Mouse (Mus musculus) erythroblast, adult 5-6 weeks (primary cell): ENCODE results near the gene Klf17. TPM values are rescaled to one million over a fixed set of nuclear protein-coding genes. Genes with fewer than 3 reads are reported as not detected.
"Not testable (repeated sequence)": the region's sequence is repeated elsewhere in the genome, so short reads cannot be mapped to it uniquely, and the experiment has no call there.

Experiments used
- ATAC-seq: replicated peaks from 2 replicates; pipeline ENCODE4 v1.8.0; 2016; ENCODE audit warnings: moderate number of reproducible peaks, mild to moderate bottlenecking, moderate TSS enrichment, inconsistent platforms; ENCODE audit not compliant: poor library complexity, low FRiP score, severe bottlenecking
- total RNA-seq, 2 experiments: library from RNA; stranded (forward) in 1 of 2; stranded (reverse) in 1 of 2; fragments of 150-400 nt in 1 of 2; fragments of 200-764, 138-1000 nt in 1 of 2; gene quantifications; 2 replicates each; pipeline versions ENCODE4 v1.2.3 to v1.2.4; 2015 to 2017; ENCODE audit warnings: low replicate concordance in 2 of 2

Gene Klf17
- not detected in 2 replicates for total RNA-seq (2015; ENCODE audit: low replicate concordance)
- total RNA-seq (2017; ENCODE audit: low replicate concordance), result 0.51 TPM in 1 of 2 replicates, not detected in the other

DNA sequence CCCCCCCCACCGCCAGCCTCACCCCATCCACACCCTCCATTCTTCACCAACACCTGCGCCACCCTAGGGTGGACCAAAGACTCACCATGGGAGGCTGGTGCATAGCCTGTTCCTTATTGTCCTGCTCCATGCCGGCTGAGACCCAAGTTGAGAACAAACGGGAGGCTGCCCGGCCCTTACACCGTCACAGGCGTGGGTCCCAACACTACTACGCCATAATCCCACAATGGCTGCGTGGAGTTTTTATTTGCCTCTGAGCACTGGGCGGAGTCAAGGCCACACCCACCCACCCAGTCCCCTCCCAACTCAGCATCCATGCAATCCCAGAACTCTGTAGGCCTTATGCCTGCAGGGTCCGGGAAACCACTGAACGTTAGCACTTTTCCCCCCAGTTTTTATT is at the start of gene Klf17:
TSS of gene Klf17 (minus strand) at position 233 of the 400 bp plus-strand sequence.
- no peak for ATAC-seq

DNA sequence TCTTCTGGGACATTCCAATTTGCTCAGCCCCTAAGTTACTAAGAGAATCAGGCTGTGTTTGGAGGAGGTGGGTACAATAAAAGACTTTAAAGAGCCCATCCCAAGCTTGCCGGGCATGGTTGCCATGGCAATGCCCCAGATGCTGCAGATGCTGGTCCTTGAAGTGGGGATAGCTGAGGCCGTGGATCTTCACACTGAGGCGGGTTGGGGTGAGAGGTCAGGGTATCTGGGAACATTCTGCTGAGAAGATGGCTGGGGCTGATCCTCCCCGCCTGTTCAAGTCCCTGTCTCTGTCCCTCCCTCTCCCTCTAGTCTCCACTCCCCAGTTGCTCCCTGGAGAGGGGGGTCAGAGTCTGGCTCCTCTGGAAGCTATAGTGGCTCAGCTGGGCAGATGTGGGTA is 48.9 kb upstream of the Klf17 start:
- ATAC-seq, result no peak

DNA sequence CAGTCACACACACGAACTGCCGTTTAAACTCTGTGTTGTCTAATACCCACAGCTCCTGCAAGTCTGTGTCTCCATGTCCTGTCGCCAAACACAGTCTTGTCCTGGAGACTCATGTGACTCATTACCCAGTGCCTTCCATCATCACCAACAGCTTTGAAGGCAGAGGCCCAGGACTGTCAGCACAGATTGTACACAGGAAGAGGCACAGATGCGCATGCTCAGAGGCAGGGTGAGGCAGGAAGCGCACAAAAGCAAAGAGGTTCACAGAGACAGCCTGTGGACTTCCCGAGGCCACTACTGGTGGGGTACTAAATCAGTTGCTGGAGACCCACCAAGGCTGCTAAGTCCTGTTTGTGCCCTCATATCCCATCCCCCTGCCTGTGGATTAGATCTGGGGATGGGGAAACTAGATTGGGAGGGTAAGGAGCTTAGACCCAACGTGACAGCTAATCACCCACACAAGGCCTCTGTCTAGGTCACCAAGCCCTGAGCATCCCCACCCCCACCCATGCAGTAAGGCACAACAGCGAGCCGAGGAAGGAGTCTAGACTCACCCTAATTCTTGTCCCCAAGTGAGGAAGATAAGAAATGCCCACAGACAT is 48.2 kb upstream of the Klf17 start:
- ATAC-seq, result no peak

DNA sequence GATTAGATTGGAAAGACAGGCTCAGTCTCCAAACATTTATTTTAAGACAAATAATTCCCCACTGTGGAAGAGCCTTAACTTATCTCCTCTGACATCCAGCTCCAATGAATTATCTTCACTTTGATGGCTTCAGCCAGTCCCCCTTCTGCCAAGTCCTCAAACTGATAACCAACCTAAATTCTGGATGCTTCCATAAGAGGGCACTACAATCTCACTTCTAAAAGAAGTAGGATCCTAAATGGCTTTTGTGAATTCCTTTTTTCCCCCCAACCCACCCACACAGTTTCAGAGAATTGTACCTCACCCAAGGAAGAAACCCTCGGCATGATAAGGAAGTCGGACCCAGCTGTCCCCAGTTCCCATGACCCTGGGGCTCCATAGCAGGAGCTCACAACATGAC is 45.5 kb upstream of the Klf17 start:
- no peak for ATAC-seq

DNA sequence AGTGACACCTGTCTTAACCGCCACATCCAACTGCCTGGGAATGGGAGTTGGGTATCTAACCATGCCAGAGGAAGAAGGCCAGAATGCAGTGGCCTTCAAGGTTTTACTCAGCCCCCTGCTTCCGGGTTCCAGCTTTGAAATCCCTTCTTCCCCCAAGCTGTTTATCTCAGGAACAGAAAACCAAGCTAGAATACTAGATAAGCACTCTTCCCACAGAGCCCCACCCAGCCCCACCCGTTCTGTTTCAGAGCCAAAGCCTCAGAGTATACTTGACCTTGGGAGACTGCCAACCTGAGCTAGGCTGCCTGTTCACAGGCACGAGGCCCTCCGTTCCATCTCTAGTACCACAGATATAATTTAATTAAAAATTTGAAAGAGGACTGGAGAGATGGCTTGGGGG is 41.5 kb upstream of the Klf17 start:
- ATAC-seq, result peak; percentile 77

DNA sequence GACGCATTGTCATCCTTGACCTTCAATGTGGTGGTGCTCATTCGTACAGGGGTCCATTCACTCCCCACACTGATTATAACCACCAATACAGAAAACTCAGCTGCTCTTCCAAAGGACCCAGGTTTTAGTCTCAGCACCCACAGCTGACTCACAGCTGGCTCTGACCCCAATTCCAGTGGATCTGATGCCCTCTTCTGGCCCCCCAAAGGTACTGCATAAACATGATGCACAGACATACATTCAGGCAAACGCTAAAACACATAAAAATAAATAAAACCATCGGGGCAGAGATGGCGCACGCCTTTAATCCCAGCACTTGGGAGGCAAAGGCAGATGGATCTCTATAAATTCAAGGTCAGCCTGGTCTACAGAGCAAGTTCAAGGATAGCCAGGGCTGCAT is 34.5 kb upstream of the Klf17 start:
- peak; percentile 69 for ATAC-seq

DNA sequence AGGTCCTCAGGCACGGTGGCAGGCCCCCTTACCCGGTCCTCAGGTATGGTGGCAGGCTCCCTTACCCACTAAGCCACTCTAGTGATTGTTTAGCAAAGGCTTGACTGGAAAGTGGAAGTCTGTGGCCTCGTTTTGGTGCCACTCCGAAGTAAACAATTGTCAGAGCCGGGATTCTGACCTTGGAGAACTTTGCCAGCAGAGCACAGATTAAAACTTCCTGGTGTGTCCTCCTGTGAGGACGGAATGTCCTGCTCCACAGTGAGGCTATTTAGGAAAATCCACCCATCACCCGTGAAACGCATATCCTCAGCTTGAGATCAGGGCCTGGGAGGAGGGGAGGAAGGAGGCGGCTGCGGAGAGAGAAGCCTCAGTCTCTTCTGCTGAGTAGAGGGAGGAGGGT is 22.9 kb upstream of the Klf17 start:
- no peak for ATAC-seq

DNA sequence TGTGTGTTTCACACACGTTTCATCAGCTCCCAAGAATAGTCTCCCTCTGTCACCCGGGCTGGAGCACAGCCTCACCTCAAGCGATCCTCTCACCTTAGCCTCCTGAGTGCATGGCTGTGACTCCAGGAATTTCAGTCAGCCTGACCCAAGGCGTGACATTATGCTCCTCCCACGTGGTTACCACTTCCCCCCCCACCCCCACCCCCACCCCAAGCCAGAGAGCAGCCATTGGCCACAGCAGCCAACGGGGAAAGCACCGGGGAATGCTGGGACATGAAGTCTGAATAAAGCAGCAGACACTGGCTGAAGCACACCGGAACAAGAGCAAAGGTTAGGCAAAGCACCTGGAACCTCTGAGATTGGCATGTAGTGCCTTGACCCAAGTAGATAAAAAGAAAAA is 21.5 kb upstream of the Klf17 start:
- ATAC-seq, result no peak

DNA sequence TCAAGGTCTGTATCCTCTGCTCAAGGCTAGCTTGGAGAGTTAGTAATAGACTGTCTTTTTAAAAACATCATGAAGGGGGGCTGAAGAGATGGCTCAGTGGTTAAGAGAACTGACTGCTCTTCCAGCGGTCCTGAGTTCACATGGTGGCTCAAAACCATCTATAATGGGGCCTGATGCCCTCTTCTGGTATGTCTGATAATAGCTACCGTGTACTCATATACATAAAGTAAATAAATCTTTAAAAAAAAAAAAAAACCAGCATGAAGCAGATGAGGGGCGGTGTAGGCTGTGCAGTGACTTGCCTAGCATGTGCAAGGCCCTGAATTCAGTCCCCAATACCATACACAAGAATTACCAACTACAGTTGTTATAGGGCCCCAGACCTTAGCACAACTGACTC is 17.5 kb upstream of the Klf17 start:
- no peak for ATAC-seq

DNA sequence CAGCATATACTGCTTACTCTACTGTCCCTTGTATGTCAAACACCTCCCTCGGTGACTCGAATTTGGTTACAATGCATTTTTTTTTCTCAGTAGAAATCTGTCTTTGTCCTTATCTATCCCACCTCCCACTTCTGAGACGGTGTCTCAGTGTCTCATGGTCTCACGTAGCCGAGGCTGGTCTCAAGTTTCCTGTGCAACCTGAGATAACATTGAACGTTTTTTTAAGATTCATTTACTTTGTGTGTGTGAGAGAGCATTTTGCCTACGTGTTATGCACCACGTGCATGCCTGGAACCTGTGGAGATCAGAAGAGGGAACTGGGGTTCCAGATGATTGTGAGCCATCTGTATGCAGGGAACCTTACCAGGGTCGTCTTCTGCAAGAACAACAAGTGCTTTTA is 7.5 kb upstream of the Klf17 start:
- no peak for ATAC-seq

DNA sequence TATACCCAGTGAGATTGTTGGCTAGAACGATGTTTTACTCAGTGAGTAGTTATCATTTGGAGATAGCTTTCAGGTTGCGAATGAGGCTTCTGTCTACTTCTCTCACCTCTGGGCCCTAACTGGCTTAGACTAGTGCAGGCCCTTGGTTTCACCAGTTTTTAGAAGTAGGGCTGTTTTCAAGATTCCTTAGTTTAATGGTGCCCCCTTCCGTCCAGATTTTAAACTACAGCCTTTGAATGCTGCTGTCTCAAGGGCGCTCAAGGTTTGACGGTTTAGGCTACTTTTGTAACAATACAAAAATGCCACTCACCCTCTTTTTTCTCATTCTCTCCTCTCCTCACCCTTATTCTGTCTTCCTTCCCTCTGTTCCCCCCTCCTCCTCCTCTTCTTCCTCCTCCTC is 5.5 kb upstream of the Klf17 start:
- ATAC-seq, result peak; percentile 77

DNA sequence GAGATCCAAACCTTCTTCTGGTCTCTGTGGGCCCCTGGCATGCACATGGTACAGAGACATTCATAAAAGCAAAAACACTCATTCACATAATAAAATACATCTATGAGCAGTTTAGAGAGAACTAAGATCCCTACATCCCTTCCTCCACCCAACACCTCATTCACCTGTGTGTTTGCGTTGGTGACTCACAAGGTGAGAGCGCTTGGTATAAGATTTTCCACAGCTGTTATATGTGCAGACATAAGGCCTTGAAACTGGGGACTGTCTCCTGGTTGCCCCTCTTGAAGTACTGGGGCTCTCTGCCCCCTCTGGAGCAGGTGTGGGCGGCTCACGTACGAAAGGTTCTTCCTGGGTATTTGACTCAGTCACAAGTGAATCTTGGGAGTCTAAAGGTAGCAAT is 5.3 kb downstream of the Klf17 start:
- ATAC-seq, result no peak

DNA sequence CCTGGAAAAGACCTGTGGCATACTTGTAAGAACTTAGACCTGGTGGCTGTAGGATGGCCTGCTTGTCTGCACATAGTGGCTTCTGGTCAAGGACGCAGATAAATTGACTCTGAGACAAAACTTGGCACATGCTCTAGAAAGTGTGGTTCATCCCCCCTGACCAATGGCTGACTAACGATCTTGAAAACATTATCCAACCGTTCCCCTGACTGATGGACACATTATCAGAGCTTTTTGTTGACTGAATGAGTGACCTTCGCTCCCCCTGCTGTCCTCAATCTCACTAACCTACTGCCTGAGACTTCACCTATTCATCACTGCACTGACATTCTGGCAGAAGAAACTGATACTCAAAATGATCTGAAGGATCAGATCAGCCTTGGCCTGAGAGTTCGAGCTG is 13.0 kb downstream of the Klf17 start:
- ATAC-seq, result not testable (repeated sequence)

DNA sequence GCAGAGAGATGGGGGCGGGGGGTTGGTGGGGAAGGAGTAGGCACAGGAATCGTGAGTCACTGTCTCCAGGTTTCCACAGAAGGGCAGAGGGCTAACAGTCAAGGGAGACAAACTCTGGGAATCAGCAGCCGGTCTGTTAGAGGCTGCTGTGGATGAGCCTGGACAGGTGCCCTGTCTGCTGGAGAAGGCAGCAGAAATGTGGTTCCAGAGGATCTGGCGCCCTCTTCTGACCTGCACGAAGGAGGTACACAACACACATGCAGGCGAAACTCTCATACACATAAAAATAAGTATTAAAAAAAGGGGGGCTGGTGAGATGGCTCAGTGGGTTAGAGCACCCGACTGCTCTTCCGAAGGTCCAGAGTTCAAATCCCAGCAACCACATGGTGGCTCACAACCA is 27.9 kb downstream of the Klf17 start:
- ATAC-seq, result no peak

DNA sequence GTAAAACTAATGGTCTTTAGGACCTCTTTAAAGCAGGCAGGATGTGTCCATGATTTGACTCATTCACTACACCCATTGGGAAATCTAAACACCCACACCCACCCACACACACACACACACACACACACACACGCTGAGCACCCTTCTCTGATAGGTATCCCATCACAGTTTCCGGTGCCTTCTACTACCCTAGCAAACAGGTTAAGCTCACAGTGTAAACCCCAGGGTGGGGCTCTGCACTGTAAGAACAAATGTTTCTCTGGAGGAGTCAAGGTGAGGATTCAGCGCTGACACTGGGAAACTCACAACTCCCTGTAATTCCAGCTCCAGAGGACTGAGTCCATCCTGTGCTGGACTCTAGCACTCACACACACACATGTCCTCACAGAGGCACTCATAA is 33.5 kb downstream of the Klf17 start:
- no peak for ATAC-seq

DNA sequence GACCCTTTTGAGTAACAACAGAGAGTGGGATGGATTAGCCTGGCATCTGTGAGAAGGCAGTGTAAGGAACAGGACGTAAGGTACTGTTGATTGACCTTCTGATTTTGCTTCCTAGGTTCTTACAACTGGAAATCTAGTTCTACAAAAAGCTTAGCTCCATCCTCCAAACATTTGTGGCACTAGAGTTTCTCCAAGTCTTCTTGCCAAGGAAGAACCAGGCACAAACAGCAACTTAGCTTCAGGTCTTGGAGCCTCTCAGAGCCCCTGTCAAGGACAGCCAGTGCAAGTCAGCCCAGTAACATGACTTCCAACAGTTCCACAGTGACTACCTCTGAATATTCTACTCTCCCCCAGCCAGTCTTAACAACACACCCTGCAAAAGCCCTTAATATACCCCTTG is 41.3 kb downstream of the Klf17 start, which contains the start of gene Gm12845:
TSS of gene Gm12845 (plus strand) at position 301 of the 400 bp plus-strand sequence.
- ATAC-seq, result no peak

DNA sequence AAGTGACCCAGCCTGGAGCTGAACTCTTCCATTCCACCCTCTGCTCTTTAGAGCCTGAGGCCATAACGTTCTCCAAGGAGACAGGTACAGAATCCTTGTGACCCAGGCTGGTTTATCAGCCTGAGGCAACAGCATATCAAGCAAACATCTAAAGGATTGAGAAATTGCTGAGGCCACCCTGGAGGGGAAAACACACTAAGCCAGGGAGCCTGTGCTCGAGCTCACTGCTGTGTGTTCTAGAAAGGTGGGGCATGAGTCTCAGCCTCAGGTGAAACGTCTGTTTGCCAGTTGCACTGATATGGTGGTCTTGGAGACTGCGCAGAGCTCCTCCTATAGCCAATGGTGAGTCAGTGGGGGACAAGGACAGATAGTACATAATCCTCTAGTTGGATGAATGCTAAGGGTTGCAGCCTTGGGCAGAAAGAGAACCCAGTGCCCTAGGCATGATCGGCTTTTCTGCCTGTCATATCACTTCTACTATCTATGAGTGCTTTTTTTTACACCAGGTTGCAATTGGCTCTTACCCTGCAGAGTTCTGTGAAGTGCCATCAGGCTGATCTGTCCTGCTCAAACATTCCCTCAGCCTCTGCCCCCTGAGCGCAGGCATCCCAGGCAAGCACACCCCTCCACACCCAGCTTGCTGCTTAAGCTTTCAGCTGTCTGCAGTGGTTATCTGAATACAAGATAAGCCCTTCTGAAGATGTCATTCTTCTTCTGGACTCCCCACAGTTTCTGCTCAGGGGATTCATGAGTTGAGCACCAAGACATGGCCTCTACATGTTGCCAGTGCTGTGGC is 51.9 kb downstream of the Klf17 start:
- no peak for ATAC-seq

DNA sequence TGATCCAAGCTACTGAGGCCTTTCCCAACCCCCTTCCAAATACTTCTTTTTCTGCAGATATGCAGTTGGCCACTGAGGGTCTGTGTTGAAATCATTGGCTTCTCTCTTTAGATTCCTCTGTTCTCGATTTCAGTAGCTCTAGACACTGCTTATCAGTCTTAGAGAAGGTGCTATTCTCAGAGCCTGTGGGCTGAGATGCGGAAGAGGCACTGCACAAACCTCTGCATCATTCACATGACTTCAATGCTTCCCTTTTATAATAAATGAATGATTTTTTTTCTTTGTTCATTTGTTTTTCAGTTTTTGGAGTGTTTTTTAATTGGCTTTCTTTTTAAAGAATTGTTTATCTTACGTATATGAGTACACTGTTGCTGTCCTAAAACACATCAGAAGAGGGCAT is 53.1 kb downstream of the Klf17 start:
- ATAC-seq, result no peak

DNA sequence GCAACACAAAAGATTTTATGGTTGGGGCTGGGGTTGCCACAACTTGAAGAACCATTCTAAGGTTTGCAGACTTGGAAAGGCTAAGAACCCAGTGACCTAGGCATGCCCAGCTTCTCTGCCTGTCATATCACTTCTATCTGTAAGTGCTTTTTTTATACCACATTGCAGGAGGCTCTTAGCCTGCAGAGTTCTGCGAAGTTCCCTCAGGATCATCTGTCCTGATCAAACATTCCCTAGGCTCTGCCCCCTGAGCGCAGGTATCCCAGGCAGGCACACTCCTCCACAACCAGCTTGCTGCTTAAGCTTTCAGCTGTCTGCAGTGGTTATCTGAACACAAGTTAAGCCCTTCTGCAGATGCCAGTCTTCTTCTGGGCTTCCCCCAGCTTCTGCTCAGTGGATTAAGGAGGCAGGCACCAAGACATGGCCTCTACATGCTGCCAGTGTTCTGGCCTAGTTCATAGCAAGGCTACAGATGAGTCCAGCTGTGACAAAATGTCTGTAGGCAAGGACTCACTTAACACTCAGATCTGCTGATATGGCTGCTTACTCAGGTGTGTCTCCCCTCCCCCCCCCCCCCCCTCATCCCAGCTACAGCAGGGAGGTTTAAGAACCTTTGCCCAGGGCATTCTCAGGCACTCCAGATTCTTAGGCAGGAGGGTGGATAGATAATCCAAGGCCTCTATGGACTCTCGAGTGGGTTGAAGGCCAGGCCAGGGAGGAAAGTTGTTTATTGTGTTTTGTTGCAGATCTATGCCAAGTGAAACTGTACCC is 56.5 kb downstream of the Klf17 start:
- no peak for ATAC-seq
